Mouse (Mus musculus) liver, embryonic 15.5 days (tissue): Measurements from ENCODE around the gene Bok. TPM values are rescaled to one million over a fixed set of nuclear protein-coding genes. Genes with fewer than 3 reads are reported as not detected.

Source experiments
- ATAC-seq: fragments of 200-750 bp; cut with Nextera tagmentation; 2 replicates; pipeline ENCODE4 v1.8.0; 2017; ENCODE audit warnings: moderate number of reproducible peaks, mild to moderate bottlenecking, moderate library complexity; ENCODE audit not compliant: insufficient read depth
- H3K27ac ChIP-seq: fragments of 300-500 bp; sonication (generic); replicated peaks from 2 replicates; pipeline ENCODE4 v1.5.1; 2015; ENCODE audit warnings: mild to moderate bottlenecking, inconsistent platforms
- H3K27me3 ChIP-seq: fragments of 300-500 bp; sonication (generic); 2 replicates; pipeline ENCODE4 v1.6.1; 2015; ENCODE audit warnings: mild to moderate bottlenecking, inconsistent platforms
- H3K36me3 ChIP-seq: fragments of 300-500 bp; sonication (generic); replicated peaks from 2 replicates; pipeline ENCODE4 v1.6.1; 2015; ENCODE audit warnings: moderate library complexity, mild to moderate bottlenecking, inconsistent platforms
- H3K4me1 ChIP-seq: fragments of 300-500 bp; sonication (generic); replicated peaks from 2 replicates; pipeline ENCODE4 v1.6.1; 2015; ENCODE audit warnings: inconsistent platforms
- H3K4me2 ChIP-seq: fragments of 300-500 bp; sonication (generic); 2 replicates; pipeline ENCODE4 v1.6.1; 2015; ENCODE audit warnings: moderate library complexity, mild to moderate bottlenecking, inconsistent platforms
- H3K4me3 ChIP-seq: fragments of 300-500 bp; sonication (generic); replicated peaks from 2 replicates; pipeline ENCODE4 v1.5.1; 2015; ENCODE audit warnings: mild to moderate bottlenecking, inconsistent platforms
- H3K9ac ChIP-seq: fragments of 300-500 bp; sonication (generic); 2 replicates; pipeline ENCODE4 v1.6.1; 2015; ENCODE audit warnings: moderate library complexity, mild to moderate bottlenecking, inconsistent platforms
- H3K9me3 ChIP-seq: fragments of 300-500 bp; sonication (generic); replicated peaks from 2 replicates; pipeline ENCODE4 v1.6.1; 2016; ENCODE audit warnings: inconsistent platforms
- WGBS: fragments of 180-500 bp; shearing (Covaris S2); methylation state at CpG from one replicate; pipeline ENCODE4 v1.1.7; 2015; ENCODE audit warnings: mixed read lengths; ENCODE audit not compliant: insufficient replicate concordance; 5-methylcytosine and 5-hydroxymethylcytosine counted together
- polyA plus RNA-seq: library from polyadenylated mRNA; unstranded; fragments of >200 nt; fragmentation: Nextera tagmentation; extraction: Ambion mirVana; gene quantifications from 2 replicates; pipeline ENCODE4 v1.2.1, GENCODE M21; 2015

Bok gene
- polyA plus RNA-seq, 1 experiment from 2014 or later = 3.7 TPM

GRCm38 (mm10) chr1:93691106-93691505 lies 5.6 kb downstream of the Bok start:
- H3K27me3 ChIP-seq = peaks cover 24% of the 10 kb centered on the region
- 74% methylated on average over 8 of the region's 8 CpGs for WGBS
- no peak overlapping the region for H3K4me3 ChIP-seq
- no peak overlapping the region for H3K9ac ChIP-seq
- H3K9me3 ChIP-seq = no peaks in the 10 kb centered on the region
- no peaks in the 10 kb centered on the region for H3K36me3 ChIP-seq
- no peak overlapping the region for H3K4me2 ChIP-seq
- H3K4me1 ChIP-seq = peaks cover 10% of the 10 kb centered on the region
- ATAC-seq = no peak
- no peak overlapping the region for H3K27ac ChIP-seq

DNA sequence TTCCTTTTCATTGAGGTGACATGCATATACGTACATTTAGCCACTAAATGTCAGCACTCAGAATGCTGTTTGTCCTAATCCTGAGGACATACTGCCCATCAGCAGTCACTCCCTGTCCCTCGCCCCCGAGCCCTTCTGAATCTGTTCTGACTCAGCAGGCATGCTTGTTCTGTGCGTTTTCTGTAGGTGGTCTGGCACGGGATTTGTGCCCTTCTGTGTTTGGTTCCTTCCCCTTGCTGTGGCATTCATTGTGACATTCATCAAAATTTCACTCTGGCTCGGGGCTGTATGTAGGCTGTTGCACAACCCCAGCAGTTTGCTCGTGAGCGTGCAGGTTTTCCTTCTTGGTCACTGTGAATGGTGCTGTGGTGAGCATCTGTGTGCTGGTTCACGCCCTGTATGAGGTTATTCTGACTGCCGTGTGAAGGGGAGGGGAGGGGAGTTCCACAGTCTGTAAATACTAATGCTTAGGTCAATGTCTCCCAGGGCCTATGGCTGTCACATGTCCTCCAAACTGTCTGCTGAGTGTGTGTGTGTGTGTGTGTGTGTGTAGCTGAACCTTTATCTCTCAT lies 6.4 kb downstream of the Bok start:
- H3K4me1 ChIP-seq = peaks cover 4% of the 10 kb centered on the region
- no peak for ATAC-seq
- WGBS = 39% methylated on average over 10 of the region's 10 CpGs
- no peak overlapping the region for H3K27ac ChIP-seq
- H3K36me3 ChIP-seq = no peaks in the 10 kb centered on the region
- H3K4me3 ChIP-seq = no peak overlapping the region
- H3K9ac ChIP-seq = no peak overlapping the region
- no peaks in the 10 kb centered on the region for H3K9me3 ChIP-seq
- H3K4me2 ChIP-seq = no peak overlapping the region
- H3K27me3 ChIP-seq = peaks cover 16% of the 10 kb centered on the region

GRCm38 (mm10) chr1:93692773-93693172 lies 7.3 kb downstream of the Bok start:
- Histone ChIP-seq H3K27ac (no peak overlapping the region), H3K9me3 (no peaks in the 10 kb centered on the region), H3K9ac (no peak overlapping the region), H3K4me1 (peaks cover 4% of the 10 kb centered on the region; the same call in 1 of the 2 replicates), H3K4me3 (no peak overlapping the region), H3K36me3 (no peaks in the 10 kb centered on the region), H3K4me2 (no peak overlapping the region), H3K27me3 (0 out of 2 replicates have a peak, but pooled peaks cover 7% of the 10 kb centered on the region)
- ATAC-seq = no peak
- WGBS = 66% methylated on average over 9 of the region's 9 CpGs

- no peaks in the 10 kb centered on the region for H3K27me3 ChIP-seq
- no peaks in the 10 kb centered on the region for H3K36me3 ChIP-seq
- ATAC-seq = no peak
- H3K4me3 ChIP-seq = no peak overlapping the region
- H3K9ac ChIP-seq = no peak overlapping the region
- peaks cover 4% of the 10 kb centered on the region; the same call in 1 of the 2 replicates for H3K4me1 ChIP-seq
- H3K27ac ChIP-seq = no peak overlapping the region
- WGBS = 56% methylated on average over 3 of the region's 3 CpGs
- H3K4me2 ChIP-seq = no peak overlapping the region
- H3K9me3 ChIP-seq = no peaks in the 10 kb centered on the region
Measured at GRCm38 (mm10) chr1:93693502-93693901, 8.0 kb downstream of the Bok start.

GRCm38 (mm10) chr1:93693943-93694342 lies 8.5 kb downstream of the Bok start:
- Histone ChIP-seq H3K9ac (no peak overlapping the region), H3K4me2 (no peak overlapping the region), H3K27ac (no peak overlapping the region), H3K36me3 (no peaks in the 10 kb centered on the region), H3K27me3 (no peaks in the 10 kb centered on the region), H3K9me3 (no peaks in the 10 kb centered on the region), H3K4me3 (no peak overlapping the region), H3K4me1 (peaks cover 4% of the 10 kb centered on the region; the same call in 1 of the 2 replicates)
- 79% methylated on average over 10 of the region's 10 CpGs for WGBS
- ATAC-seq = no peak

- 63% methylated on average over 6 of the region's 6 CpGs for WGBS
- no peak for ATAC-seq
Measured at GRCm38 (mm10) chr1:93694966-93695365, 9.5 kb downstream of the Bok start.

DNA sequence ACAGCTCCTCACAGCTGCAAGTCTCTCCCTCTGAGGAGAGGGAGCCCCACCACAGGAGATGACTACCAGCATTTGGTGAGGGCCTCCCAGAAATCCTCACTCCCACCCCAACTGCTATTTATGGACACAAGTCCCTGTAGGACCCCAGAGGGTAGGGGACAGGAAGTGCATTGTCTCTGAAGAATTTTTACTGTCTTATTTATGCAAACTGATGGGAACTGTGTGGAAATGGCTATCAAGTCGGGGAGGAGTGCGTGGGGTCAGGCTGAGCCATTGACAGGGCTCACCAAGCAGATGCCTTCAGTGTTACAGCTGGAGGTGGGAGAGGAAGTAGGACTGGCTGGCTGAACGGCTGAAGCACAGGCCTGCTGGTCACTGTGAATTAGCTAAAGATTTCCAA lies 11.9 kb downstream of the Bok start:
- H3K27me3 ChIP-seq = no peaks in the 10 kb centered on the region
- no peak for ATAC-seq
- no peak overlapping the region for H3K9ac ChIP-seq
- no peaks in the 10 kb centered on the region for H3K36me3 ChIP-seq
- no peaks in the 10 kb centered on the region for H3K9me3 ChIP-seq
- H3K27ac ChIP-seq = no peak overlapping the region
- WGBS = 31% methylated on average over 3 of the region's 3 CpGs
- H3K4me2 ChIP-seq = no peak overlapping the region
- H3K4me3 ChIP-seq = no peak overlapping the region
- H3K4me1 ChIP-seq = no peaks in the 10 kb centered on the region; the same call in 1 of the 2 replicates

More at GRCm38 (mm10) chr1:93694966-93695365, 9.5 kb downstream of the Bok start:
- Histone ChIP-seq H3K4me1 (peaks cover 4% of the 10 kb centered on the region; the same call in 1 of the 2 replicates), H3K4me3 (no peak overlapping the region), H3K4me2 (no peak overlapping the region), H3K9ac (no peak overlapping the region), H3K27me3 (no peaks in the 10 kb centered on the region), H3K36me3 (no peaks in the 10 kb centered on the region), H3K9me3 (no peaks in the 10 kb centered on the region), H3K27ac (no peak overlapping the region)

GRCm38 (mm10) chr1:93699159-93699558 lies 13.7 kb downstream of the Bok start:
- Histone ChIP-seq H3K36me3 (no peaks in the 10 kb centered on the region), H3K9ac (no peak overlapping the region), H3K27me3 (no peaks in the 10 kb centered on the region), H3K4me3 (no peak overlapping the region), H3K4me2 (no peak overlapping the region), H3K9me3 (no peaks in the 10 kb centered on the region), H3K4me1 (no peaks in the 10 kb centered on the region), H3K27ac (no peak overlapping the region)
- 63% methylated on average over 4 of the region's 4 CpGs for WGBS
- no peak for ATAC-seq

GRCm38 (mm10) chr1:93702106-93702505 lies 16.6 kb downstream of the Bok start:
- Histone ChIP-seq H3K27me3 (no peaks in the 10 kb centered on the region), H3K9me3 (no peaks in the 10 kb centered on the region), H3K36me3 (no peaks in the 10 kb centered on the region; the same call in 1 of the 2 replicates), H3K9ac (no peak overlapping the region), H3K4me2 (no peak overlapping the region), H3K27ac (no peak overlapping the region), H3K4me1 (no peaks in the 10 kb centered on the region), H3K4me3 (no peak overlapping the region)
- 61% methylated on average over 1 of the region's 1 CpGs for WGBS
- no peak for ATAC-seq

GRCm38 (mm10) chr1:93703472-93704048 lies 18.1 kb downstream of the Bok start:
- ATAC-seq = no peak
- H3K9me3 ChIP-seq = no peaks in the 10 kb centered on the region
- no peak overlapping the region for H3K27ac ChIP-seq

GRCm38 (mm10) chr1:93704341-93704740 lies 18.9 kb downstream of the Bok start:
- no peak overlapping the region for H3K4me2 ChIP-seq
- H3K4me3 ChIP-seq = no peak overlapping the region
- no peak overlapping the region for H3K27ac ChIP-seq
- H3K27me3 ChIP-seq = no peaks in the 10 kb centered on the region
- H3K4me1 ChIP-seq = no peaks in the 10 kb centered on the region
- H3K36me3 ChIP-seq = no peaks in the 10 kb centered on the region; the same call in 1 of the 2 replicates
- H3K9me3 ChIP-seq = no peaks in the 10 kb centered on the region
- WGBS = 77% methylated on average over 9 of the region's 9 CpGs
- ATAC-seq = no peak
- H3K9ac ChIP-seq = no peak overlapping the region

More at GRCm38 (mm10) chr1:93703472-93704048, 18.1 kb downstream of the Bok start:
- Histone ChIP-seq H3K36me3 (no peaks in the 10 kb centered on the region; the same call in 1 of the 2 replicates), H3K4me1 (no peaks in the 10 kb centered on the region), H3K4me3 (no peak overlapping the region), H3K9ac (no peak overlapping the region), H3K27me3 (no peaks in the 10 kb centered on the region), H3K4me2 (no peak overlapping the region)
- 75% methylated on average over 10 of the region's 10 CpGs for WGBS
